Mouse (Mus musculus) lung, postnatal 0 days (tissue): ENCODE data around the gene Hnrnpul2. TPM values are rescaled to one million over a fixed set of nuclear protein-coding genes. Genes with fewer than 3 reads are reported as not detected.

ENCODE experiments used
- ATAC-seq: fragments of 200-750 bp; cut with Nextera tagmentation; 2 replicates; pipeline ENCODE4 v1.8.0; 2017; ENCODE audit warnings: moderate library complexity
- DNase-seq: peaks from one replicate; pipeline ENCODE4 v3.0.0-alpha.2; 2016; ENCODE audit warnings: low spot score
- H3K27ac ChIP-seq: fragments of 300-500 bp; sonication (generic); 2 replicates; pipeline ENCODE4 v1.5.1; 2014; ENCODE audit warnings: antibody characterized with exemption, mild to moderate bottlenecking, low read length, mixed read lengths
- H3K27me3 ChIP-seq: fragments of 300-500 bp; sonication (generic); replicated peaks from 2 replicates; pipeline ENCODE4 v1.6.1; 2014; ENCODE audit warnings: low read length, mixed read lengths; ENCODE audit not compliant: insufficient read depth
- H3K36me3 ChIP-seq: fragments of 300-500 bp; sonication (generic); 2 replicates; pipeline ENCODE4 v1.6.1; 2014; ENCODE audit warnings: low read length, mixed read lengths; ENCODE audit not compliant: insufficient read depth
- H3K4me1 ChIP-seq: fragments of 300-500 bp; sonication (generic); 2 replicates; pipeline ENCODE4 v1.6.1; 2014; ENCODE audit warnings: antibody characterized with exemption, low read depth, low read length, mixed read lengths; ENCODE audit not compliant: insufficient read depth
- H3K4me2 ChIP-seq: fragments of 300-500 bp; sonication (generic); replicated peaks from 2 replicates; pipeline ENCODE4 v1.6.1; 2014; ENCODE audit warnings: low read depth, mild to moderate bottlenecking, low read length, moderate library complexity, mixed read lengths
- H3K4me3 ChIP-seq: fragments of 300-500 bp; sonication (generic); 2 replicates; pipeline ENCODE4 v1.5.1; 2014; ENCODE audit warnings: low read depth, low read length
- H3K9ac ChIP-seq: fragments of 300-500 bp; sonication (generic); replicated peaks from 2 replicates; pipeline ENCODE4 v1.6.1; 2014; ENCODE audit warnings: low read depth, mild to moderate bottlenecking
- H3K9me3 ChIP-seq: fragments of 300-500 bp; sonication (generic); 2 replicates; pipeline ENCODE4 v1.6.1; 2016; ENCODE audit warnings: low read length, mixed read lengths
- CTCF ChIP-seq: IDR thresholded peaks from 2 replicates; pipeline ENCODE4 v1.5.1; 2016; ENCODE audit warnings: antibody characterized with exemption, mild to moderate bottlenecking
- EP300 ChIP-seq: IDR thresholded peaks from 2 replicates; pipeline ENCODE4 v1.6.1; 2016; ENCODE audit warnings: antibody characterized with exemption, mild to moderate bottlenecking, control low read depth
- WGBS: fragments of 180-500 bp; shearing (Covaris S2); extraction: QIAGEN DNeasy Blood & Tissue Kit; methylation state at CpG from one replicate; pipeline ENCODE4 v1.1.7; 2014; 5-methylcytosine and 5-hydroxymethylcytosine counted together
- polyA plus RNA-seq: library from polyadenylated mRNA; unstranded; fragments of >200 nt; fragmentation: Nextera tagmentation; extraction: Ambion mirVana; gene quantifications from 2 replicates; pipeline ENCODE4 v1.2.1, GENCODE M21; 2015

Hnrnpul2 gene
- polyA plus RNA-seq, 1 experiment from 2014 or later, result 4.3 TPM

- H3K27ac ChIP-seq, result no peak overlapping the region
- H3K9ac ChIP-seq, result no peak overlapping the region
- no peak for ATAC-seq
These were observed 20.9 kb upstream of the Hnrnpul2 start for GRCm38 (mm10) chr19:8798947-8799315.

GRCm38 (mm10) chr19:8802130-8802821 is 17.5 kb upstream of the Hnrnpul2 start, which contains the start of gene Zbtb3:
Zbtb3 (plus strand) TSS chr19:8802555.
- WGBS, result under 1% methylated on average over 30 of the region's 30 CpGs
- H3K4me2 ChIP-seq, result peak within 1 kb of the TSS; percentile 66
- TF ChIP-seq CTCF (no peak), EP300 (peak; percentile 77)

More at GRCm38 (mm10) chr19:8798947-8799315, 20.9 kb upstream of the Hnrnpul2 start:
- Histone ChIP-seq H3K9me3 (no peaks in the 10 kb centered on the region), H3K4me2 (peak overlapping the region; percentile 86; the same call in 1 of the 2 replicates), H3K27me3 (no peaks in the 10 kb centered on the region), H3K36me3 (peaks cover 8% of the 10 kb centered on the region; the same call in 1 of the 2 replicates), H3K4me1 (peaks cover 10% of the 10 kb centered on the region), H3K4me3 (peak overlapping the region; percentile 67)
- TF ChIP-seq CTCF, result 0 out of 2 replicates have a peak, but pooled peaks have one; percentile 9
- no peak for TF ChIP-seq EP300
- no peak for DNase-seq

GRCm38 (mm10) chr19:8803204-8803780 is 16.5 kb upstream of the Hnrnpul2 start:
- Histone ChIP-seq H3K9me3 (no peaks in the 10 kb centered on the region), H3K4me3 (0 out of 2 replicates have a peak overlapping the region, but pooled peaks have one; percentile 55), H3K36me3 (peaks cover 6% of the 10 kb centered on the region; the same call in 1 of the 2 replicates), H3K4me1 (peaks cover 4% of the 10 kb centered on the region; the same call in 1 of the 2 replicates), H3K27ac (0 out of 2 replicates have a peak overlapping the region, but pooled peaks have one; percentile 64), H3K27me3 (no peaks in the 10 kb centered on the region), H3K4me2 (peak overlapping the region; percentile 53; the same call in 1 of the 2 replicates), H3K9ac (no peak overlapping the region)
- 84% methylated on average over 9 of the region's 9 CpGs for WGBS
- ATAC-seq (no peak), DNase-seq (no peak)
- no peak for TF ChIP-seq CTCF
- TF ChIP-seq EP300, result no peak

More at GRCm38 (mm10) chr19:8802130-8802821, 17.5 kb upstream of the Hnrnpul2 start, which contains the start of gene Zbtb3:
- DNase-seq, result peak; percentile 100
- H3K9me3 ChIP-seq, result no peaks in the 10 kb centered on the region
- peaks cover 10% of the 10 kb centered on the region for H3K4me1 ChIP-seq
- peak within 1 kb of the TSS; percentile 55 for H3K4me3 ChIP-seq
- H3K27ac ChIP-seq, result peak within 1 kb of the TSS; percentile 64
- H3K9ac ChIP-seq, result no peak within 1 kb of the TSS
- H3K27me3 ChIP-seq, result no peaks in the 10 kb centered on the region
- ATAC-seq, result peak; percentile 97
- H3K36me3 ChIP-seq, result peaks cover 5% of the 10 kb centered on the region; the same call in 1 of the 2 replicates

GRCm38 (mm10) chr19:8803879-8804660 is 15.7 kb upstream of the Hnrnpul2 start:
- Histone ChIP-seq H3K4me2 (no peak overlapping the region), H3K36me3 (peaks cover 6% of the 10 kb centered on the region; the same call in 1 of the 2 replicates), H3K4me3 (no peak overlapping the region), H3K9me3 (no peaks in the 10 kb centered on the region), H3K4me1 (peaks cover 4% of the 10 kb centered on the region; the same call in 1 of the 2 replicates), H3K27ac (no peak overlapping the region), H3K27me3 (no peaks in the 10 kb centered on the region), H3K9ac (no peak overlapping the region)
- 86% methylated on average over 11 of the region's 11 CpGs for WGBS
- DNase-seq, result no peak
- ATAC-seq, result no peak
- no peak for TF ChIP-seq EP300
- TF ChIP-seq CTCF, result no peak

GRCm38 (mm10) chr19:8806810-8807209 is 13.0 kb upstream of the Hnrnpul2 start:
- ATAC-seq, result no peak
- H3K9me3 ChIP-seq, result no peaks in the 10 kb centered on the region
- H3K36me3 ChIP-seq, result peaks cover 6% of the 10 kb centered on the region; the same call in 1 of the 2 replicates
- peaks cover 4% of the 10 kb centered on the region; the same call in 1 of the 2 replicates for H3K4me1 ChIP-seq
- TF ChIP-seq EP300, result no peak
- TF ChIP-seq CTCF, result no peak
- H3K4me3 ChIP-seq, result no peak overlapping the region
- no peak overlapping the region for H3K4me2 ChIP-seq
- 93% methylated on average over 5 of the region's 5 CpGs for WGBS
- no peak for DNase-seq
- no peaks in the 10 kb centered on the region for H3K27me3 ChIP-seq
- H3K27ac ChIP-seq, result no peak overlapping the region
- H3K9ac ChIP-seq, result no peak overlapping the region

GRCm38 (mm10) chr19:8815812-8816211 is 4.0 kb upstream of the Hnrnpul2 start:
- 68% methylated on average over 11 of the region's 11 CpGs for WGBS
- TF ChIP-seq CTCF, result peak; percentile 50
- no peak for TF ChIP-seq EP300
- Histone ChIP-seq H3K9me3 (no peaks in the 10 kb centered on the region), H3K4me2 (no peak overlapping the region), H3K27me3 (no peaks in the 10 kb centered on the region), H3K4me3 (no peak overlapping the region), H3K9ac (no peak overlapping the region), H3K4me1 (no peaks in the 10 kb centered on the region), H3K36me3 (peaks cover 9% of the 10 kb centered on the region; the same call in 1 of the 2 replicates), H3K27ac (no peak overlapping the region)
- DNase-seq (peak; percentile 53), ATAC-seq (no peak)
